Mouse (Mus musculus): ENCODE results near the gene Scn4b.

The Scn4b gene

GRCm38 (mm10) chr9:45196125-45196830, 58.1 kb downstream of the Scn4b start:
- DNase-seq = no peak

GRCm38 (mm10) chr9:45197549-45197948, 59.4 kb downstream of the Scn4b start:
- DNase-seq = no peak

- no peak for DNase-seq
These were observed 63.2 kb downstream of the Scn4b start for GRCm38 (mm10) chr9:45201319-45201947.

- DNase-seq = peak; percentile 70
These were observed 64.0 kb downstream of the Scn4b start for GRCm38 (mm10) chr9:45202021-45202798.

Measured in kidney, adult 11 months (tissue).